Mouse (Mus musculus): ENCODE results near the gene Ap2s1.
A peak's percentile ranks its signal among the peaks of the same experiment; 100 is the strongest.
"Not testable (repeated sequence)": the region's sequence is repeated elsewhere in the genome, so short reads cannot be mapped to it uniquely, and the experiment has no call there.

The Ap2s1 gene

DNA sequence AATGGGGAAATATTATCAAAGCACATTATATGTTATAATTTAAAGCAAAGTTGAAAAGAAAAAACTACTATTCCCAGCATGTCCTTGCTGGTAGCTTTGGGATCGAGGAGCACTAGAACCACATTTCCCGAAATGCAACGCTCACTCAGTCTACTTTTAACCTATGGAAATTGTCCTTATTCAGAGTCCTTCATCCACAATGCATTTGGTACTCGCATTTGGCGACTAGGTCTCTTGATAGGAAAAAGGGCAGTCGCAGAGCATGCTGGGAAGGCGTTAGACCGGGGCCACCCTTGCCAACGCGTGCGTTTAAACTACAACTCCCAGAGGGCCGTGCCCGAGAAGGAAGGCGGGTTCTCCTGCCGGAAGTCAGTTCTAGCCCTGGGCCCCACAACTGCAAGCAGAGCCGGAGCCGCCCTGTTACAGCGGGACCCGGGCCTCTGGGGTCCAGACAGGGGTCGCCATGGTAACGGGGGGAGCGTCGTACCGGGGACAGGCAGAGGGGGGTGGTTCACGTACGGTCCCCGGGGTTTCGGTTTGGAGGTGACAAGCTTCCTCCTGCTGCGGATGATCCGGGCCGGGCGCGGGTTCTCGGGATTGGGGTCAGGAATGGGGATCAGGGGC is at the start of gene Ap2s1:
Ap2s1 (plus strand) TSS at position 338 of the 624 bp plus-strand sequence.
- peak; percentile 97 to 98 for DNase-seq

DNA sequence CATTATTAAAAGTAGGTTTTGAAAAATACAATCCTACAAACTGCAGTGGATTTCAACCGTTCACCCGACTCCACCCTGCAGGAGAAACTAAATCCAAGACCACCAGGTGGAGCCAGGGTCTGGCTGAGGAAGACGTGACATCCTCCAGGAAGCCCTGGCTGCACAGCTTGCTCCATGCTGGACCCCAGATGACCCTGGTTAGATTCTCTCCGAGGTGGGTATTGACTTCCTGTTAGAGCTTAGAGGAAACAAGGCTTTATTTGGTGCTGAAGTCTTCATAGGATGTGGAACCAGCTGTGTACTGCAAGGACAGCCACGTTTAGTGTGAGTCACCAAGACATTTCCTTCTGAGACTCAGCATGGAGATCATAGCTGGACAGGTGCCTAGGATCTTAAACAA is 49.0 kb upstream of the Ap2s1 start:
- peak in 1 of 2 experiments; percentile 27 for DNase-seq

GRCm38 (mm10) chr7:16695025-16695424 is 43.2 kb upstream of the Ap2s1 start:
- peak in 1 of 2 experiments; percentile 36 for DNase-seq

DNA sequence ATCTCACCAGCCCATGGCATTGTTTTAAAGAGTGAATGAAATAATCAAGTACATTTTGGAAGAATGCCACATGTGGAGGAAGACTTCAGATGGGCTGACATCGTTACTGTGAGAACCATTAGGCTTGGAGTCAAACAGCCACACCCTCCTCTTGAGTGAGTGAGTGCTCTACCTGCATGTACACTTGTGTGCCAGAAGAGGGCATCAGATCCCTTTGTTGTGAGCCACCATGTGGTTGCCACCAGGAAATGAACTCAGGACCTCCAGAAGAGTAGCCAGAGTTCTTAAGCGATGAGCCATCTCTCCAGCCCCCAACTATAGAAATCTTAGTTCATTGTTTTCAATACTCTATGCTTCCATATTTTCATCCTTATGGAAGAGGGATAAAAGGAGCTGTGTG is 39.2 kb upstream of the Ap2s1 start:
- DNase-seq, result no peak

- no peak for DNase-seq
Measured at GRCm38 (mm10) chr7:16700583-16700982, 37.6 kb upstream of the Ap2s1 start.

- DNase-seq, result no peak
Measured at GRCm38 (mm10) chr7:16706385-16706784, 31.8 kb upstream of the Ap2s1 start.

DNA sequence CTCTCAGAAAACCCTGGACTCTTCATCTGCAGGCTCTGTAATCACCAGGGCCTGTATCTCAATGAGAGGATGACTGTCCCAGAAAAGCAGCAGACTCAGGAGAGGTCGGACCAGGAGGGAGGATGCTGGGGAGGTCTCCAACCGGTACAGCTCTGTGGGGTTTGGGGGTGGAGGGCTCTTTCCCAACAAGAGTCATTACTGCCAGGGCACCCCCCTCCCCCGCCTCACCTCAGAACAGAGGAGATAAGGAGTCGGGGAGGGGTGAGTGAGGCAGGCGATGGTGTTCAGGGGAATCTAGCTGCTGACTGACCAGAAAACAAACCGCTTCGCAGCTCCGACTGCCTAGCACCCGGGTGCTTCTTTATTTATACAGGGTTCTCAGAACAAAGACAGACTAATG is 30.0 kb upstream of the Ap2s1 start:
- DNase-seq, result no peak

DNA sequence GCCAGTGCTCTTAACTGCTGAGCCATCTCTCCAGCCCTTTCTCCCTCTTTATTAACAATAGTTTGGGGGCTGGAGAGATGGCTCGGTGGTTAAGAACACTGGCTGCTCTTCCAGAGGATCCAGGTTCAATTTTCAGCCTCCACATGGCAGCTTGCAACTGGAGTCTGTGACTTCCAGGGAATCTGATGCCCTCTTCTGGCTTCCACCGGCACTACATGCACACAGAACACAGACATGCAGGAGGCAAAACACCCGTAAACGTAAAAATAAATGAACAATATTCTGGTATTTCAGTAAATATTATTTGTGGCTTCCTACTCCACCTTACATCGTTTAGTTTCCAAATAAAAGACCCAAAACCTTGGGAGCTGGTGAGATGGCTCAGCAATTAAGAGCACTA is 27.6 kb upstream of the Ap2s1 start:
- DNase-seq, result no peak

DNA sequence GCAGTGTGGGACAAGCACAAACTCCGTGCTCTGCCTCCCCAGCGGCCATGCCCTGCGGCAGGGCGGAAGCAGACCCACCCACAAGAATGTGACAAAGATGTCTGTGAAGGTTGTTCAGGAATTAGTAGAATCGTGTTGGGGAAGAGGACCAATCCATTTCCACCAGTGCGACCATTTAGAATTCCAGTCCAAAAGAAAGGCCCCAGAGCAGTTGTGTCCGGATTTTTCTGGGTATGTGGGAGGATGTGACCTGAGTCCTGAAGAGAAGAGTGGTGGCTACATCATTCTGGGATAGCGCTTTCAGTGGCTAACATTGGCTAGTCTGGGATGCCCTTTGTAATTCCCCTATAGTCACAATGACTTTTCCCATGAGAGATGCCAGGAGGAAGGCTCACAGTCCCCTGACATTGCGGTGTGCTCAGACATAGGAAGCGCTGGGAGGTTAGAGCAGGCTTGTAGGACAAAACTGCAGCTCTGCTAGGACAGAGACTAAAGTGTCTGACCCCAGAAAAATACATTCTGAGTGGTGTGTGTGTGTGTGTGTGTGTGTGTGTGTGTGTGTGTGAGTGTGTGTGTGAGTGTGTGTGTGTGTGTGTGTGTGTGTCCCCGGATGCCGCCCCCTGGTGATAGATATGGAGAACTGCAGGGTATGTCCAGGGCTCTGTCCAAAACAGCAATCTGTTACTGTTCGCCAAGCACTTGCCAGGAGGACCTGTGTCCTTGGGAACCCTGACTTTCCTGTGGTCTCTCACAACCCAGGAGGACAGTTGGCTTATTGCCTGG is 25.4 kb upstream of the Ap2s1 start:
- DNase-seq, result no peak

DNA sequence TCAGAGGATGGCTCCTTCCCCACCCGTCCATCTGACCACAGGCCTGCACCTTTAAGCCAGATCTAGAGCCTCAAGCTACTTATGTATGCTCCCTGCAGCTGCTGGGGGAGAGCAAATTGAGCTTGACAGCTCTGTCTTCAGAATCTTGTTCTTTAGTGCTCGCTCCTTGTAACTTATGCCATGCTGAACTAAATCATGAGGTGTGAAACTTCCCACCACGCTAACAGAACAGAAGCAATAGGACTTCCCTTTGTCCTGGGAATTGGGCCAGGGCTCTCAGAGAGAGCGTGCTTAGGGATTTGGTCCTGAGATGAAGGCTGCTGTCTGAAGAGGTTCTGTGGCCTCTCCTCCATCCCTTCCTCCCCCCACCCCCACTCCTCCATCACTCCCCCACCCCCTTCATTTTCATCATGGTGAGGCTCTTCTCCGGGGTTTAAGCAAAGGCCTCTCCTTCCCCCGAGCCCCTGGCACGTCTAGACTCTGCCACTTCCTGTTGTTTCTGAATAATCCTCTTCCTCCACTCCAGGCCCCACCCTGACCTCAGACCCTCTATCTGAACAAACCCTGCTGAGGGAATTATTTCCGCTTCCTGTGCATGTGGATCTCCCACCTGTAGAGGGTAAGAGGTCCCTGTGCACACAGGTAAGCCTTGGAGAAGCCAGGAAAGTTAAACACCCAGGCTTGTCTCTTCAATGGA is 21.6 kb upstream of the Ap2s1 start:
- DNase-seq, result not testable (repeated sequence)

GRCm38 (mm10) chr7:16721629-16722028 is 16.6 kb upstream of the Ap2s1 start, which contains the start of gene Ceacam9:
Ceacam9 (plus strand) TSS chr7:16721929.
- DNase-seq, result no peak

DNA sequence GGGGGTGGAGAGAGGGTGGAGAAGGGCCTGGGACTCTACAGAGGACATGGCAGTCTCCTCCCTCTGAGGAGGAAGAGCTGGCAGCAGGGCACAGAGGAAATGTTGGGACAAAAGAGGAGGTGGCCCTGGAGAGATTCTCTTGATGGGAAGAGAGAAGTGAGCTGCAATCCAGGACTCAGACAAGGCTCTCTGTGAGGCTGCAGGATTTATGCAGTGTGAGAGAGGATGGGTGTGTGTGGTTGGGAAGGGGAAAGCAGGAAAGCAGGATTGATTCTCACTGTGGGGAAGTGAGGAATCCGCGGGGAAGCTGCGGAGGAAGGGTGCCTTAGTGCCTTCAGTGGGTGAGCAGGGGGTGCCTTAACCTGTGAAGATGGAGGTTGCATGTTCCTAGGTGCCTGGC is 15.7 kb upstream of the Ap2s1 start:
- not testable (repeated sequence) for DNase-seq

- peak; percentile 69 to 80 for DNase-seq
Measured at GRCm38 (mm10) chr7:16728596-16729348, 9.4 kb upstream of the Ap2s1 start.

DNA sequence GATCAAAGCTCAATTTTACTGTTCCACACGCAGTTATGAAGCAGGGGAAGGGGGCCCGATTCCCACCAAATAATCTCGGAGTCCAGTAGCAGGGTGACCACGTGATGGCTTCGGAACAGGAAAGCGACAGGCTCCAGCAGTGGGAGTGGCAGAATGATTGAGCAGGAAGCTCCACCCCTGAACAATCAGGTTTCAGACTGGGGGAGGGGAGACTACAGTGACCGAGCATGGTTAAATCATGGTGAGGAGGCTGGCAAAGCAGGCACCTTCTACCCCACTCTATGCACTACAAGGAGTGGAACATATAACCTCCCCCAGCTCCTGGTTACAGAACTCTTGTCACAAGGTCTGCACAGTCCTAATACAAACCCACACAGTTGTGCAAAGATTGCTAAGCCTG is 8.6 kb upstream of the Ap2s1 start:
- peak; percentile 49 to 57 for DNase-seq

GRCm38 (mm10) chr7:16730791-16731190 is 7.4 kb upstream of the Ap2s1 start:
- no peak for DNase-seq

- DNase-seq, result no peak
Measured at GRCm38 (mm10) chr7:16731893-16732422, 6.3 kb upstream of the Ap2s1 start.

DNA sequence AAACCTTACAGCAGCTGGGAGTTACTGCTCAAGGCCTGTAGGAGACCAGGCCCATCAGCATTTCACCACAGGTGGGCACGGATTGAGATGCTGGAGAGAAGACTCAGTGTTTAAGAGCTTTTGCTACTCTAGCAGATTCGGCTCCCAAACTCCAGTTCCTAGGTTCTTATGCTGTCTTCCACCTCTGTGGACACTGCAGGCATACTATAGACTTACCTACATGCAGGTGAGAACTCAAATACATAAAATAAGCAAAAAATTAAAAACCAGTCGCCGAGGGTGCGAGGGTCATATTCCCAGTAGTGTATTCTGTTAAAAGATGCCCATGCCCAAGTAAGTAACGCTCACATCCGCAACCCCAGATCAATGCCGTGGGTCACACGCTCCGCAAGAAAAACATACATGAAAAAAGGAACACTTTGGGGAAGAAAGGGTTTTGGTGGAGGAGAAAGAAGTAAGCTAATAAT is 571 bp upstream of the Ap2s1 start:
- DNase-seq, result no peak

GRCm38 (mm10) chr7:16739056-16739604 is 920 bp downstream of the Ap2s1 start:
- DNase-seq, result no peak

DNA sequence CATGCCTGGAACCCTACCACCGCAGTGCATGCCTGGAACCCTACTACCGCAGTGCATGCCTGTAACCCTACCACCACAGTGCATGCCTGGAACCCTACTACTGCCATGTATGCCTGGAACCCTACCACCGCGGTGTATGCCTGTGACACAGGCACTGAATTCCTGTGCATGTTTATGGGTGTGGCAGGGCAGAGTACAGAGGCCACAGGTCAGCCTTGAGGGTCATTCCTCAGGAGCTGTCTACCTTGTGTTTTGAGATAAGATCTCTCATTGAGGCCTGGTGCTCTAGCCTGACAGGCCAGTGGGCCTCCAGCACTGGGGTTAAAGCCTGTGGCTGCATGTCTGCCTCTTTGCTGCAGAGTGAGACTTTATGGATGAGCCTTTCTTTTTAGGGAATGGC is 7.2 kb downstream of the Ap2s1 start:
- no peak for DNase-seq

DNA sequence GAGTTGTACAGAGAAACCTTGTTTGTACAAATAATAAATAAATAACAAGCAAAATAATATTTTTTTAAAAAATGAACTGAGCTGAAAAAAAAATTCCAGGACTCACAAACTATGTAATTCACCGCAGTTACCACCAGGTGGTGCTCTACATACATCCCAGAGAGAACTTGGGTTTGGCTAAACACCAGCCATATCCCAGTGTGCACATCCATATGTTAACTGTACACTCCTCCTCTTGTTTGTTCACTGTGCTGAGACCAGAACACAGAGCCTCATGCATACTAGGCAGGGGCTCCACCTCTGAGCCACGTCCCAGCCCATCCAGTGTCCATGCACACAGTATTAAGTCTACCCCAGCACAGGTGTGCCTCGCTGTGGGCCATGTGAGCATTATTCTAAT is 7.9 kb downstream of the Ap2s1 start:
- peak in 1 of 2 experiments; percentile 71 for DNase-seq

DNA sequence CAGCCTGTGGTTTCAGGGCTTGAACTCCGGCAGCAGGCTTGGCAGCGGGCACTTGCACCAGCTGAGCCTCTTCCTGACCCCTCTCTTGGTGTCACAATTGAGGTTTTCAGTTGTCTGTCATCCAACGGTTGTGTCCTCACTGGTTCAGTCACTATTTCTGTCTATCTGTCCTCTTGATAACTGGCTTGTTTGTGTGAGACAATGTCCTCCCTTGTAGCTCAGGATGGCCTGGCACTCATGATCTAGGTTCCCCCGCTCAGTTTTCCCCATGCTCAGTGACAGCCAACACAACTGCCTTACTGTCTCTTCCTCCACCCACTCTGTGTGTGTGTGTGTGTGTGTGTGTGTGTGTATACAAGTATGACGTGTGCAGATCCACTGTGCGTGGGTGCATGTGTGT is 9.4 kb downstream of the Ap2s1 start:
- DNase-seq, result no peak

DNA sequence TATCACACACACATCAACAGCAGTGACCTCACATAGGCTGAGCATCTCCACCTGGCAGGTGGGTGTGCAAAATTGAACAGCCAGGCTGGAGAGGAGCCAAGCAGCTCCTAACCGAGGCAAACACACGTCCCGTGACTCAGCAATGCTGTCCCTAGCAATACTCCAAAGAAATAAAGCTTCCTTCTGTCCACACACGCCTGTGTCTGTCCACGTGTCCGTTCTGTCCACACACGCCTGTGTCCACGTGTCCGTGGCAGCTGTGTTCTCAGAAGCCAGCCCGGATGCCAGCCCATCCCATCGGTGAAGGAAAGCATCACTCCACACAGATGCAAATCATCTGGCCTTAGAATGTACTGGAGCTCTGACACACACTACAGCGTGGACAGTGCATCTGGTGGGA is 13.8 kb downstream of the Ap2s1 start:
- no peak for DNase-seq
